Mouse (Mus musculus): ENCODE measurements around the gene A230050P20Rik.

- TF ChIP-seq CTCF (IDR thresholded peaks at IDR 0.05; ENCODE audit: low read depth) (no peak), EP300 (IDR thresholded peaks at IDR 0.05; ENCODE audit: low read depth) (no peak)
Measured at GRCm38 (mm10) chr9:20892104-20892653, 23.7 kb downstream of the A230050P20Rik start.

Data from liver, postnatal 0 days (tissue).